Comparison of ENCODE assay signal across 8 mouse cellular contexts in genomic region chr14:45318426-45319236, GRCm38 (mm10). TPM values are rescaled to one million over a fixed set of nuclear protein-coding genes. Genes with fewer than 3 reads are reported as not detected.
DNase-seq lines count a peak whose midpoint lies in the region; ATAC-seq and TF ChIP-seq lines count a peak whose summit lies in the region.

Gene Ero1l (minus strand): TSS chr14:45318771.

- H3K4me2 ChIP-seq in forebrain, embryonic 13.5 days, result peak within 1 kb of the TSS; percentile 73
- H3K4me2 ChIP-seq in heart, postnatal 0 days (ENCODE audit: low read depth, low read length), result peak within 1 kb of the TSS; percentile 66
- H3K4me2 ChIP-seq in liver, embryonic 16.5 days (ENCODE audit: low read depth, low read length), result peak within 1 kb of the TSS; percentile 83
- H3K4me2 ChIP-seq in neural tube, embryonic 12.5 days (replicated peaks), result peak within 1 kb of the TSS; percentile 69
- peak within 1 kb of the TSS; percentile 91 for H3K4me2 ChIP-seq in stomach, postnatal 0 days (replicated peaks; ENCODE audit: low read depth)

- TF ChIP-seq POLR2A in ES-Bruce4 (IDR thresholded peaks at IDR 0.05; ENCODE audit: insufficient read depth, low read length), result peak; percentile 38

- no peaks in the 10 kb centered on the region for H3K27me3 ChIP-seq in ES-Bruce4 (ENCODE audit: control insufficient read depth, insufficient read depth, low read length, poor library complexity, severe bottlenecking)
- 0 out of 2 replicates have a peak, but pooled peaks cover 10% of the 10 kb centered on the region for H3K27me3 ChIP-seq in forebrain, embryonic 13.5 days
- H3K27me3 ChIP-seq in heart, postnatal 0 days (ENCODE audit: control insufficient read depth, insufficient read depth, low read length), result no peaks in the 10 kb centered on the region
- no peaks in the 10 kb centered on the region for H3K27me3 ChIP-seq in liver, embryonic 16.5 days (ENCODE audit: control insufficient read depth, insufficient read depth, low read depth, low read length)
- H3K27me3 ChIP-seq in neural tube, embryonic 12.5 days (replicated peaks), result 0 out of 2 replicates have a peak, but pooled peaks cover 2% of the 10 kb centered on the region
- no peaks in the 10 kb centered on the region for H3K27me3 ChIP-seq in stomach, postnatal 0 days (ENCODE audit: control insufficient read depth, insufficient read depth, low read length)

- H3K9me3 ChIP-seq in ES-Bruce4 (replicated peaks; ENCODE audit: control insufficient read depth, insufficient read depth, low read length, poor library complexity, severe bottlenecking), result no peaks in the 10 kb centered on the region
- H3K9me3 ChIP-seq in forebrain, embryonic 13.5 days (replicated peaks), result no peaks in the 10 kb centered on the region
- no peaks in the 10 kb centered on the region for H3K9me3 ChIP-seq in heart, postnatal 0 days (replicated peaks; ENCODE audit: control insufficient read depth, low read length)
- H3K9me3 ChIP-seq in liver, embryonic 16.5 days (replicated peaks; ENCODE audit: control insufficient read depth, low read length), result no peaks in the 10 kb centered on the region
- no peaks in the 10 kb centered on the region for H3K9me3 ChIP-seq in neural tube, embryonic 12.5 days
- H3K9me3 ChIP-seq in stomach, postnatal 0 days (ENCODE audit: control insufficient read depth, low read length), result no peaks in the 10 kb centered on the region

- DNase-seq in heart, postnatal 0 days (ENCODE audit: low spot score), result peak; percentile 67
- peak; percentile 85 to 92 for DNase-seq in kidney, postnatal 4 days
- peak; percentile 88 for DNase-seq in stomach, postnatal 0 days (ENCODE audit: low spot score)

- 2% methylated on average over 54 of the region's 74 CpGs for WGBS in forebrain, embryonic 13.5 days
- WGBS in heart, postnatal 0 days, result 2% methylated on average over 52 of the region's 74 CpGs
- 1% methylated on average over 50 of the region's 74 CpGs for WGBS in liver, embryonic 16.5 days (ENCODE audit: insufficient replicate concordance)
- 3% methylated on average over 68 of the region's 74 CpGs for WGBS in neural tube, embryonic 12.5 days
- 2% methylated on average over 47 of the region's 74 CpGs for WGBS in stomach, postnatal 0 days

- peak within 1 kb of the TSS; percentile 47 for H3K27ac ChIP-seq in ES-Bruce4 (ENCODE audit: insufficient read depth, low read length)
- peak within 1 kb of the TSS; percentile 82 for H3K27ac ChIP-seq in forebrain, embryonic 13.5 days
- peak within 1 kb of the TSS; percentile 93 for H3K27ac ChIP-seq in heart, postnatal 0 days (ENCODE audit: low read depth)
- H3K27ac ChIP-seq in liver, embryonic 16.5 days (ENCODE audit: low read length), result peak within 1 kb of the TSS; percentile 93
- peak within 1 kb of the TSS; percentile 79 for H3K27ac ChIP-seq in neural tube, embryonic 12.5 days
- peak within 1 kb of the TSS; percentile 95 for H3K27ac ChIP-seq in stomach, postnatal 0 days (replicated peaks)

- no peak for TF ChIP-seq EP300 in ES-Bruce4 (IDR thresholded peaks at IDR 0.05; ENCODE audit: insufficient read depth, low read depth, low read length)
- TF ChIP-seq EP300 in heart, postnatal 0 days (IDR thresholded peaks at IDR 0.05; ENCODE audit: low read depth), result no peak
- no peak for TF ChIP-seq EP300 in stomach, postnatal 0 days (optimal IDR thresholded peaks at IDR 0.05)

- H3K4me3 ChIP-seq in ES-Bruce4 (ENCODE audit: low read depth, low read length), result peak within 1 kb of the TSS; percentile 86
- peak within 1 kb of the TSS; percentile 91 for H3K4me3 ChIP-seq in forebrain, embryonic 13.5 days
- H3K4me3 ChIP-seq in heart, postnatal 0 days (ENCODE audit: low read depth, low read length), result peak within 1 kb of the TSS; percentile 95
- H3K4me3 ChIP-seq in liver, embryonic 16.5 days (ENCODE audit: low read depth, low read length), result peak within 1 kb of the TSS; percentile 93
- H3K4me3 ChIP-seq in neural tube, embryonic 12.5 days, result peak within 1 kb of the TSS; percentile 89
- peak within 1 kb of the TSS; percentile 93 for H3K4me3 ChIP-seq in stomach, postnatal 0 days (ENCODE audit: low read depth, low read length)

- no peak for TF ChIP-seq CTCF in ES-Bruce4 (IDR thresholded peaks at IDR 0.05; ENCODE audit: low read depth, low read length)
- TF ChIP-seq CTCF in heart, postnatal 0 days (IDR thresholded peaks at IDR 0.05; ENCODE audit: low read depth), result no peak
- TF ChIP-seq CTCF in stomach, postnatal 0 days (IDR thresholded peaks at IDR 0.05; ENCODE audit: low read depth), result no peak

- no peaks in the 10 kb centered on the region for H3K36me3 ChIP-seq in ES-Bruce4 (ENCODE audit: control insufficient read depth, insufficient read depth, low read length, poor library complexity, severe bottlenecking)
- no peaks in the 10 kb centered on the region for H3K36me3 ChIP-seq in forebrain, embryonic 13.5 days (ENCODE audit: poor library complexity, severe bottlenecking)
- no peaks in the 10 kb centered on the region for H3K36me3 ChIP-seq in heart, postnatal 0 days (replicated peaks; ENCODE audit: control insufficient read depth, insufficient read depth, low read length)
- no peaks in the 10 kb centered on the region for H3K36me3 ChIP-seq in liver, embryonic 16.5 days (ENCODE audit: control insufficient read depth, insufficient read depth)
- no peaks in the 10 kb centered on the region for H3K36me3 ChIP-seq in neural tube, embryonic 12.5 days
- H3K36me3 ChIP-seq in stomach, postnatal 0 days (ENCODE audit: control insufficient read depth, insufficient read depth, low read length), result no peaks in the 10 kb centered on the region

- peaks cover 3% of the 10 kb centered on the region for H3K4me1 ChIP-seq in ES-Bruce4 (ENCODE audit: control insufficient read depth, insufficient read depth, low read length)
- peaks cover 21% of the 10 kb centered on the region for H3K4me1 ChIP-seq in forebrain, embryonic 13.5 days
- H3K4me1 ChIP-seq in heart, postnatal 0 days (ENCODE audit: control insufficient read depth, insufficient read depth), result peaks cover 31% of the 10 kb centered on the region
- peaks cover 51% of the 10 kb centered on the region for H3K4me1 ChIP-seq in liver, embryonic 16.5 days (ENCODE audit: control insufficient read depth, low read depth, low read length)
- H3K4me1 ChIP-seq in neural tube, embryonic 12.5 days, result peaks cover 11% of the 10 kb centered on the region
- no peaks in the 10 kb centered on the region for H3K4me1 ChIP-seq in stomach, postnatal 0 days (replicated peaks; ENCODE audit: control insufficient read depth, insufficient read depth)

- peak; percentile 96 for ATAC-seq in cerebellum, adult (ENCODE audit: insufficient number of reproducible peaks, low FRiP score, low TSS enrichment)
- ATAC-seq in forebrain, embryonic 13.5 days, result peak; percentile 97
- ATAC-seq in heart, postnatal 0 days (ENCODE audit: insufficient read depth, low read depth), result peak; percentile 94
- ATAC-seq in liver, embryonic 16.5 days (ENCODE audit: low read depth), result peak; percentile 90
- ATAC-seq in neural tube, embryonic 12.5 days (ENCODE audit: low FRiP score, low read depth), result peak; percentile 97
- ATAC-seq in stomach, postnatal 0 days (ENCODE audit: low FRiP score, low TSS enrichment), result peak; percentile 92

- peak within 1 kb of the TSS; percentile 90 for H3K9ac ChIP-seq in ES-Bruce4 (ENCODE audit: low read depth, poor library complexity, severe bottlenecking)
- peak within 1 kb of the TSS; percentile 95 for H3K9ac ChIP-seq in forebrain, embryonic 13.5 days
- peak within 1 kb of the TSS; percentile 90 for H3K9ac ChIP-seq in heart, postnatal 0 days (replicated peaks; ENCODE audit: low read depth, low read length)
- H3K9ac ChIP-seq in liver, embryonic 16.5 days (ENCODE audit: low read depth, low read length), result peak within 1 kb of the TSS; percentile 91
- peak within 1 kb of the TSS; percentile 90 for H3K9ac ChIP-seq in neural tube, embryonic 12.5 days
- peak within 1 kb of the TSS; percentile 91 for H3K9ac ChIP-seq in stomach, postnatal 0 days (ENCODE audit: low read length)

RNA-seq across cellular contexts. Expression of gene Ero1l, which starts in this region (rescaled TPM):
- polyA plus RNA-seq in ES-Bruce4 (2011; ENCODE audit: insufficient read depth, insufficient read length, low read depth, missing spikeins), result 65.9 and 68.5 TPM in 2 replicates
- 23.7 and 31.7 TPM in 2 replicates for polyA plus RNA-seq in forebrain, embryonic 13.5 days (2015; fragmentation: Nextera tagmentation; extraction: Ambion mirVana)
- 18.0 and 24.2 TPM in 2 replicates for total RNA-seq in heart, postnatal 0 days (2014; rRNA removed; ENCODE audit: low replicate concordance)
- polyA plus RNA-seq in heart, postnatal 0 days (2015; fragmentation: Nextera tagmentation; extraction: Ambion mirVana), result 22.7 and 24.1 TPM in 2 replicates
- 37.8 and 44.5 TPM in 2 replicates for polyA plus RNA-seq in liver, embryonic 16.5 days (2015; fragmentation: Nextera tagmentation; extraction: Ambion mirVana)
- 29.5 and 32.0 TPM in 2 replicates for polyA plus RNA-seq in neural tube, embryonic 12.5 days (2016; fragmentation: Nextera tagmentation; extraction: Ambion mirVana)
- 46.5 and 55.6 TPM in 2 replicates for polyA plus RNA-seq in stomach, postnatal 0 days (2015; fragmentation: Nextera tagmentation; extraction: Ambion mirVana)

Comparison
In these comparisons a context has a peak if more than half of its experiments do, and no peak if none do; other contexts are left out.
1. Peak in every context shown above with its lines: DNase-seq, ATAC-seq, H3K4me3 ChIP-seq and H3K27ac ChIP-seq.